Mouse (Mus musculus) midbrain, postnatal 0 days (tissue): ENCODE results near the gene Tmem186. TPM values are rescaled to one million over a fixed set of nuclear protein-coding genes. Genes with fewer than 3 reads are reported as not detected.

ENCODE experiments used
- ATAC-seq: fragments of 200-750 bp; cut with Nextera tagmentation; 2 replicates; pipeline ENCODE4 v1.8.0; 2017; ENCODE audit warnings: moderate number of reproducible peaks, mild to moderate bottlenecking, moderate TSS enrichment, moderate library complexity; ENCODE audit not compliant: low FRiP score
- DNase-seq: peaks from one replicate; pipeline ENCODE4 v3.0.0-alpha.2; 2015; ENCODE audit warnings: low spot score
- H3K27ac ChIP-seq: fragments of 300-500 bp; sonication (generic); 2 replicates; pipeline ENCODE4 v1.5.1; 2014; ENCODE audit warnings: low read depth, mild to moderate bottlenecking, low read length, mixed read lengths
- H3K27me3 ChIP-seq: fragments of 300-500 bp; sonication (generic); 2 replicates; pipeline ENCODE4 v1.6.1; 2014; ENCODE audit warnings: low read length, control low read depth, mixed read lengths; ENCODE audit not compliant: insufficient read depth
- H3K36me3 ChIP-seq: fragments of 300-500 bp; sonication (generic); 2 replicates; pipeline ENCODE4 v1.6.1; 2014; ENCODE audit warnings: low read length, control low read depth, mixed read lengths; ENCODE audit not compliant: insufficient read depth
- H3K4me1 ChIP-seq: fragments of 300-500 bp; sonication (generic); 2 replicates; pipeline ENCODE4 v1.6.1; 2014; ENCODE audit warnings: mild to moderate bottlenecking, control low read depth, antibody characterized with exemption, low read length, mixed read lengths; ENCODE audit not compliant: insufficient read depth
- H3K4me2 ChIP-seq: fragments of 300-500 bp; sonication (generic); 2 replicates; pipeline ENCODE4 v1.6.1; 2014; ENCODE audit warnings: low read depth, mild to moderate bottlenecking, low read length, mixed read lengths; ENCODE audit not compliant: poor library complexity, severe bottlenecking
- H3K4me3 ChIP-seq: fragments of 300-500 bp; sonication (generic); 2 replicates; pipeline ENCODE4 v1.5.1; 2014; ENCODE audit warnings: low read depth, mild to moderate bottlenecking, low read length, moderate library complexity
- H3K9ac ChIP-seq: fragments of 300-500 bp; sonication (generic); replicated peaks from 2 replicates; pipeline ENCODE4 v1.6.1; 2014; ENCODE audit warnings: mild to moderate bottlenecking, low read length, moderate library complexity, mixed read lengths; ENCODE audit not compliant: poor library complexity, severe bottlenecking
- H3K9me3 ChIP-seq: fragments of 300-500 bp; sonication (generic); 2 replicates; pipeline ENCODE4 v1.6.1; 2016; ENCODE audit warnings: low read length, control low read depth
- CTCF ChIP-seq: IDR thresholded peaks from 2 replicates; pipeline ENCODE4 v1.5.1; 2016; ENCODE audit warnings: antibody characterized with exemption, mild to moderate bottlenecking
- WGBS: fragments of 180-500 bp; shearing (Covaris S2); extraction: QIAGEN DNeasy Blood & Tissue Kit; methylation state at CpG from one replicate; pipeline ENCODE4 v1.1.7; 2014; 5-methylcytosine and 5-hydroxymethylcytosine counted together
- polyA plus RNA-seq: library from polyadenylated mRNA; unstranded; fragments of >200 nt; fragmentation: Nextera tagmentation; extraction: Ambion mirVana; gene quantifications from 2 replicates; pipeline ENCODE4 v1.2.1, GENCODE M21; 2015
- total RNA-seq: library from RNA; depleted of rRNA; stranded (reverse); fragments of >200 nt; gene quantifications from 2 replicates; pipeline ENCODE4 v1.2.3, GENCODE M21; 2014

Gene Tmem186
- total and polyA plus RNA-seq, 2 experiments from 2014 or later = 16.1 to 18.6 TPM

DNA sequence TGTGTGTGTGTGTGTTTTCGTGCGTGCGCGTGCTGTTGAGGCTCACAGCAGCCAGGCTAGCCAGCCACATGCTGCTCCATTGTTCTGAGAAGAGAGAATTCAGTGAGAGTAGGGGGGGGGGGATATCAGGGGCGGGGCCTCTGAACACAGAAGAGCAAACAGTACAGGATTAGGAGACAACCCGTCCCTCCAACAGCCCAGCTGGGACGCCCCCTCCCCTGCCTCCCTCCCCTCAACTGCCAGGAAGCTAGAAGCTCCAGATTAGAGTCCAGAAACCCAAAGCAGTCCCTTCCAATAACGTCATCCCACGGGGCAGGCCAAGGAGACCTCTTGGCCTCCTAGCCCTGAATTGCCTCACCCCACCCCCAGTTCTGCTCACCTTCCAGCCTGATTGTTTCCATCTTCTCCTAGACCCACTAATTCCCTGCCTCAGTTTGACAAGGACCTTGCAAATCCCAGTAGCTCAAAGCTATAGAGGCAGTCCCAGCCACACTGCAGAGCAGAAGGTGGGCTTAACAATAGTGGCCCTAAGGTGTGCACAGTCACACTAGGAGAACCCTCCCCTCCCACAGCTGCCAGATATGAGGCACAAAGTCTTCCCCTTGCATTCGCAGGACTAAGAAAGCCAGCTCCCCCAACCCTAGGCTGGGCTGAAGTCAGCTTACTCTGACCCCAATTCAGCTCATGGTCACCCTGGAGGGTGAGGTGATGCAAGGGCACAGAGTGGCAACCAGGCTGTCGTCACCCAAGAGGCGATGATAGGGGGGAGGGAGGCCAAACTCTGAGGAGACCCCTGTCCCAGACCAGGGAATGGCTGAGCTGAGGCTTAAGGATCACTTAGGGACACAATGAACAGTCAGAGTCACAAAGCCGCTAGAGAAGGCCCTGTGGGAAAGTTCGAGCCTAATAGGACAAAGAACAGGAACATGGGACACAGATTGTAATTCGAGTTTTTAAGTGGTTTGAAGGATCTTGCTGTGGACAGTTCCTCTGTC, 32.8 kb upstream of the Tmem186 start:
- WGBS = 5% methylated on average over 15 of the region's 15 CpGs
- TF ChIP-seq CTCF = no peak
- H3K9ac ChIP-seq = peak overlapping the region; percentile 54
- H3K4me3 ChIP-seq = peak overlapping the region; percentile 68
- peak; percentile 69 for DNase-seq
- H3K4me2 ChIP-seq = peak overlapping the region; percentile 73
- ATAC-seq = peak; percentile 61
- H3K27ac ChIP-seq = 0 out of 2 replicates have a peak overlapping the region, but pooled peaks have one; percentile 48
- H3K36me3 ChIP-seq = no peaks in the 10 kb centered on the region
- H3K9me3 ChIP-seq = no peaks in the 10 kb centered on the region
- no peaks in the 10 kb centered on the region for H3K27me3 ChIP-seq
- peaks cover 15% of the 10 kb centered on the region; the same call in 1 of the 2 replicates for H3K4me1 ChIP-seq

DNA sequence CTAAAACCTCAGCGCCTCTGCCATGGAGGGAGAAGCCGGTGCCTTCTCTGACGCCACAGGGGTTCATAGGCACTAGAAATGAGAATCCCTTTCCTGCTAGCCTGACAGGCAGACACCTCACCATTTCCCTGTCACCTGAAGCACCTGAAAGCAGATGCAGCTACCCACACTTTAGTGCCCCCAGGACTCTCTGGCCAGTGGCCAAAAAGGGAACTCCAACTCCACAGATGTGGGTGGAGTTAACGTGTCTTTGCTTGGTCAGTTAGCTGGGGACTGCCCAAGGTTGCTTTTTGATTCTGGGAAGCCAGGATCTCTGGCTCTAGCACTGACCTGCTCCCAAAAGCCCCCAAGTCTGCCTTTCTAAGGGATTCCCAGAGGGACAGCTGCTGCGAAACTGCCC, 31.9 kb upstream of the Tmem186 start:
- DNase-seq (no peak), ATAC-seq (no peak)
- peak overlapping the region; percentile 48; the same call in 1 of the 2 replicates for H3K27ac ChIP-seq
- no peaks in the 10 kb centered on the region for H3K36me3 ChIP-seq
- peak overlapping the region; percentile 68; the same call in 1 of the 2 replicates for H3K4me3 ChIP-seq
- WGBS = 32% methylated on average over 5 of the region's 5 CpGs
- H3K27me3 ChIP-seq = no peaks in the 10 kb centered on the region
- H3K4me2 ChIP-seq = peak overlapping the region; percentile 73
- peak overlapping the region; percentile 54 for H3K9ac ChIP-seq
- H3K4me1 ChIP-seq = peaks cover 15% of the 10 kb centered on the region; the same call in 1 of the 2 replicates
- no peaks in the 10 kb centered on the region for H3K9me3 ChIP-seq
- no peak for TF ChIP-seq CTCF

DNA sequence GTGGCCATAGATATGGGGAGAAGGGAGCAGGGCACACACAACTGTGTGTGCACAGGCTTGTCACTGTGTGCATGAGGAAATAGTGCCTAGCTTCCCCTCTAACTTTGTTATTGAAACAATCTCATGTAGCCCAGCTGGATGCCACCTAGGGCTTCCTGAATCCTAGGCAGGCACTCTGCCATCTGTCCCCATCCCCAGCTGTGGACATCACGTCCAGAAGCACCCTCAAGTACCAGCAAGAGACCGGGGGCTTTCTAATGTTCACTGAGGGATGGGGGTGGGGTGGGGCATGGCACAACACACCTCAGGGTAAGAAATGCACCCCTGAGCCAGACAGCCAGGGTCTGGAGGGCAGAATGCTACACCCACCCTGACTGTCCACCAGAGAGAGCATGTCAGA, 30.9 kb upstream of the Tmem186 start:
- ATAC-seq = no peak
- Histone ChIP-seq H3K27me3 (no peaks in the 10 kb centered on the region), H3K9ac (no peak overlapping the region), H3K4me1 (peaks cover 15% of the 10 kb centered on the region; the same call in 1 of the 2 replicates), H3K27ac (no peak overlapping the region), H3K4me2 (no peak overlapping the region), H3K4me3 (no peak overlapping the region), H3K36me3 (0 out of 2 replicates have a peak, but pooled peaks cover 4% of the 10 kb centered on the region), H3K9me3 (no peaks in the 10 kb centered on the region)
- 53% methylated on average over 2 of the region's 2 CpGs for WGBS
- no peak for TF ChIP-seq CTCF
- DNase-seq = no peak

DNA sequence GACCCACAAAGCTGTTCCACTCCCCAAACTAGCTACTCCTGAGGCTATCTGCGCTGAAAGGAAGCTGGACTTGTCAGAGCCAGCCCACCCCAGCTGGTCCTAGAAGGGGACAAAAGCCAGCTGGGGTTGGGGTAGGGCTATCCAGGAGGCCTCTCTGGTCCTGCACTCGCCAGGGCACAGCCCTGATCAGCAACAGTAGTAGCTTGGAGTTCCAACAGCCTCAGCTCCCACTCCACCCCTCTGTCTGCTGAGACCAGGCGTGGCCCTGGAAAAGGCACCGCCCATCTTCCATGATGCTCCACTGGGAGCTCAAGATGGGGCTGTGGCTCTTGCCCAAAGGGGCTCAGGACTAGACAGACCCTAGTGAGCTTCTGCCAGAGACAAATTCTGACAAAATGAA, 30.3 kb upstream of the Tmem186 start:
- Histone ChIP-seq H3K4me2 (no peak overlapping the region), H3K27ac (no peak overlapping the region), H3K36me3 (0 out of 2 replicates have a peak, but pooled peaks cover 7% of the 10 kb centered on the region), H3K9ac (0 out of 2 replicates have a peak overlapping the region, but pooled peaks have one; percentile 33), H3K27me3 (no peaks in the 10 kb centered on the region), H3K4me1 (peaks cover 15% of the 10 kb centered on the region; the same call in 1 of the 2 replicates), H3K9me3 (no peaks in the 10 kb centered on the region), H3K4me3 (no peak overlapping the region)
- 67% methylated on average over 4 of the region's 4 CpGs for whole genome bisulfite sequencing
- no peak for TF ChIP-seq CTCF
- DNase-seq (no peak), ATAC-seq (no peak)

DNA sequence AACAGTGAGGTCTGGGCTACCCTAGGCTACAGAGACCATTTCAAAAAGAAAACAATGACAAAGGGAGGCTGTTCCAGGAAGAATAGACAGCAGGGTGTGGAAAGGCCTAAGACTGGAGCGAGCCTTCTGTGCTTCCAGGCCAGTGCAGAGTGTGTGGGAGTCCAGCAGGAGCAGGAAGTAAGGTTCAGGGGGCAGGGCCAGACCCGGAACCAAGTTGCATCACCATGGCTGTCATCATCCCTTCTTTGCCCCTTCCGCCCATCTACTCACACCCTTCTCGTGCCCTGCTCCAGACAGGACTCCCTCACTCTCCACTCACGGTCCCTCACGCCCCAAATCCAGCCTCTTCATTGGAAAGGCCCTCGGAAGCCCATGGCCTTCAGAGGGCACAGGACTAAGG, 29.7 kb upstream of the Tmem186 start:
- no peak overlapping the region for H3K9ac ChIP-seq

DNA sequence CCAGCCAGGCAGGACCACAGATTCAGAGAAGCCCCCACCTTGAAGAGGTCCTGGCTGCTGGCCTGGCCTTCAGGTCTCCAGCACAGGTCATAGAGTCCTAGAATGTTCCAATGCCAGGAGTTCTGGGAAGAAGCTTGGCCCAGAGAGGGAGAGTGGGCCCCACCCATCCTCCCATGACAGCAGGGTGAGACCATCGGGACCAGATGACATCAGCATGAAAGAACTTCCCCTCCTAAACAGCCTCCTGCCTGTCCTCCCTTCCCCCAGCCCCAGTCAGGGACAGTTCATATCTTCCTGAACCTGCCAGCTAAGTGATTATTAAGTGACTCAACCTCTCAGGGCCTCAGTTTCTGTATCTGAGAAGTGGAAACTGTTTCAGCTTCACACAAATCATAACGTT, 28.9 kb upstream of the Tmem186 start:
- peaks cover 18% of the 10 kb centered on the region for H3K36me3 ChIP-seq
- no peak for TF ChIP-seq CTCF
- H3K27ac ChIP-seq = no peak overlapping the region
- H3K27me3 ChIP-seq = no peaks in the 10 kb centered on the region
- DNase-seq (no peak), ATAC-seq (no peak)
- no peak overlapping the region for H3K4me3 ChIP-seq
- H3K9me3 ChIP-seq = no peaks in the 10 kb centered on the region
- H3K4me2 ChIP-seq = no peak overlapping the region
- H3K9ac ChIP-seq = no peak overlapping the region
- WGBS = 61% methylated on average over 2 of the region's 2 CpGs
- peaks cover 15% of the 10 kb centered on the region; the same call in 1 of the 2 replicates for H3K4me1 ChIP-seq

More for the DNA sequence above, 29.7 kb upstream of the Tmem186 start:
- Histone ChIP-seq H3K4me2 (no peak overlapping the region), H3K27ac (no peak overlapping the region), H3K36me3 (0 out of 2 replicates have a peak, but pooled peaks cover 10% of the 10 kb centered on the region), H3K4me1 (peaks cover 15% of the 10 kb centered on the region; the same call in 1 of the 2 replicates), H3K27me3 (no peaks in the 10 kb centered on the region), H3K4me3 (no peak overlapping the region), H3K9me3 (no peaks in the 10 kb centered on the region)
- 88% methylated on average over 7 of the region's 7 CpGs for WGBS
- DNase-seq (no peak), ATAC-seq (no peak)
- TF ChIP-seq CTCF = no peak
